Mouse (Mus musculus): ENCODE data around the gene Prss45. TPM values are rescaled to one million over a fixed set of nuclear protein-coding genes. Genes with fewer than 3 reads are reported as not detected.

Prss45 gene
- total RNA-seq, 2 experiments from 2014 or later, result not detected

Other genes with a start within 250 kb of the Prss45 start
- gene Nradd, start 210.1 kb upstream of the Prss45 start, total RNA-seq (2021), result under 1 TPM; 0.84 to 0.97 TPM
- gene Nbeal2, start 180.4 kb upstream of the Prss45 start, total RNA-seq (2021), result 1 to 10 TPM; 3.6 to 3.7 TPM
- gene Ccdc12, start 178.1 kb upstream of the Prss45 start, total RNA-seq (2021), result 10 to 100 TPM; 42.4 to 45.8 TPM
- 100 to 1,000 TPM; 624 to 860 TPM for gene Myl3, start 92.7 kb upstream of the Prss45 start, total RNA-seq (2021)
- 1 to 10 TPM in 1 of 2 experiments, under 1 TPM in 1; 0.82 to 1.1 TPM for gene Pth1r, start 87.4 kb upstream of the Prss45 start, total RNA-seq (2021)
- not detected for gene Prss42, start 36.4 kb upstream of the Prss45 start, total RNA-seq (2021)
- gene Prss44, start 20.6 kb upstream of the Prss45 start, total RNA-seq (2021), result not detected
- gene Prss43, start 7.9 kb upstream of the Prss45 start, total RNA-seq (2021), result not detected
- not detected for gene Prss46, start 9.9 kb downstream of the Prss45 start, total RNA-seq (2021)
- gene Prss50, start 23.4 kb downstream of the Prss45 start, total RNA-seq (2021), result not detected
- gene Als2cl, start 45.3 kb downstream of the Prss45 start, total RNA-seq (2021), result 1 to 10 TPM; 4.2 to 4.7 TPM
- 1 to 10 TPM in 1 of 2 experiments, under 1 TPM in 1; 0.91 to 1.0 TPM for gene Tmie, start 45.5 kb downstream of the Prss45 start, total RNA-seq (2021)
- 1 to 10 TPM; 1.2 TPM for gene Fam240a, start 82.3 kb downstream of the Prss45 start, total RNA-seq (2021)
- gene Tdgf1, start 111.6 kb downstream of the Prss45 start, total RNA-seq (2021), result not detected
- gene Lrrc2, start 117.0 kb downstream of the Prss45 start, total RNA-seq (2021), result 100 to 1,000 TPM in 1 of 2 experiments, 10 to 100 TPM in 1; 82.8 to 112 TPM
- gene Rtp3, start 156.0 kb downstream of the Prss45 start, total RNA-seq (2021), result 1 to 10 TPM in 1 of 2 experiments, under 1 TPM in 1; 0.94 to 2.4 TPM
- under 1 TPM in 1 of 2 experiments, not detected in 1; 0.07 TPM for gene Ltf, start 184.7 kb downstream of the Prss45 start, total RNA-seq (2021)
- gene Ccrl2, start 222.9 kb downstream of the Prss45 start, total RNA-seq (2021), result 1 to 10 TPM; 7.7 to 7.9 TPM

Data from gastrocnemius, adult 18-20 months (tissue).